Mouse (Mus musculus): Measurements from ENCODE around the gene Tiam1.
A peak's percentile ranks its signal among the peaks of the same experiment; 100 is the strongest.

Gene Tiam1

DNA sequence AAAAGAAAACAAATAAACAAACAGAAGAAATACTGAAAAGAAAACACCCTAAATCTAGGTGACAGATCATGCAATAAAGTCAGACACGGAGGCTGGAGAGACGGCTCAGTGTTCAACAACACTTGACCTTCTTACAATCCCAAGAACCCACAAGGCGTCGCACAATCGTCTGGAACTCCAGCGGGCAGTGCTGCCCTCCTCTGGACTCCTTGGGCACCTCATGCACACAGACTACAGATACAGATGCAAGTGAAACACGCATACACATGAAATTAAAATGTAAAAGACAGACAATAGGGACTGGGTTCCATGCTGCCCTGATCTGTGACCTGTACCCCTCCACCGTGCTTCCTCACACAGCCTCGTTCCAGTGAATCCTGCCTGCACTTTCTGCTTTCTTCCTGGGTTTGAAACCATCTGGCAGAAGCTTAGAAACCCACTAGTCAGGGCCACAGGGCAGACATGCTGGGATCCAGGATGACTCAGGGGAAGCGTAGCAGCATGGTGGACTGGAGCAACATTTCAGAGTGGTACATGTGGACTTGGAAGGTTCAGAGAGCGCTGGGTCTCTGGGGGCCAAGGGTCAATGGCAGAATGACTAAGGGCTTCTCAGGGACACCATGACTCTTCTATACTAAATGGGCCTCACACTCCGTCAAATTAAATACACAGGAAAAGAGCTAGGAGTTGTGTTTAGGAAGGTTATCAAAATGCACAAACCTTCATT lies 240.8 kb downstream of the Tiam1 start:
- peak; percentile 20 for DNase-seq

DNA sequence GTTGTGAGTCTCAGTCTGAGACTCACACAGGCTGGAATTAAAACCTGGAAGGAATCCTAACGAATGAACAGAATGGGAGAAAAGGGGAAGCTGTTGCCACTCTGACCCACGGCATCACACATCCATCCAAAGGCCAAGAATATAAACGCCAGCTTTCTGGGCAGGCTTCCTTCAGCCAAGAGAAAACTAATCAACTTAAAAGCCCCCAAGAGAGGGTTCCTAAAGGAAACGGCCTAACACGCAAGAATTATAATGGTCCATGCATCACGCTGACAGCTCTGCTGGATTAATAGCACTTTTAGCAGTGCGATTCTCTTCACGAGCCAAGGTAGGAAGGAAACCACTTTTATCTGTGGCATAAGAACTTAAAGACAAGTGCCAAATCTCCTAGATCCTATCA lies 242.9 kb downstream of the Tiam1 start:
- DNase-seq, result no peak

- DNase-seq, result peak; percentile 83
Measured at GRCm38 (mm10) chr16:89899192-89899591, 244.4 kb downstream of the Tiam1 start.

DNA sequence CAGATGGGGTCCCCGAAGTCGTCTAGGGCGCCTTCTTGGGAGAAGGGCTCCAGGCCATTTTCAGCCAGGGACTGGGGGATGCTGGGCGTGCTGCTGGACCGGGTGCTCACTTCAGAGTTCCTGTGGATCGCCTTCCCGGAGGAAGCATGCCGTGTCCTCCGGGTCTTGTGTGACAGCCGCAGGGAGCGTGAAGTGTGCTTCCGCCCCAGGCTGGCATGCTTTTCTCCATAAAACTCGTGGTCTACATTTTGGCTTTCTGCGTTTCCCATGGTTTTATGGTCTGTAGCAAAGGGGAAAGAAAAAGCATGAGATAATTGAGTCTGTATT lies 245.3 kb downstream of the Tiam1 start:
- no peak for DNase-seq

DNA sequence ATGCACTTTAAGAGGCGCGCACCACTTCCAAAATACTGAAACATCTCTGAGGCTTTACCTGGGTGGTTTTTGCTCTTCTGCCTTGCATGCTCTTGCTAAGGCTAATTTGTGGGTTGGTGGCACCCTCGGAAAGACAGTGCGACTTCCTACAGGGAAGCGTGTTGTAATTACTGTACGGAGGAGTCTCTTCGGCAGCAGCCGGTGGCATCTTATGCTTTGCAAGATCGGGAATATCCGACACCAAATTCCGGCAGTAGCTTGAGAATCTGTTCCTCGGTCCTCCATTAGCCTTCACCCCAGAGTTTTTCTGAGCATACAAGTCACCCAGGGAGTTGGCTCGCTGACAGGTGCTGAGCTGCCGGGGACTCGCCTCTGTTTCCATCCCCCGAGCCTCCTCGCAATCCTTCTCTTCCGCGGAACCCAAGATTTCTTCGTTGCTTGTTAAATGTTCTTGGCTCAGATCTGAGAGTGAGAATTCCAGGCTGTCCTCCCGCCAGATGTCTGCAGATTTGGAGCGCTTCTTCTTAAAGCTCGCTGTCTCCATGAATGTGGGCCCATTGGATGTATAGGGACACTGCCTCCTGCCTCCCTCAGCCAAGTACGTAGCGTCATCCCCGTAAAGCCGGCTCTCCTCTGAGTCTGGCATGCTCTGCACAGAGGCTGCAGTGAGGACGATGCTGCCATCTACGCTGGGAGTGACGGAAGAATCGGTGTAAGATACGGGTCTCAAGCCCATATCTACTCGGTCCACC lies 245.8 kb downstream of the Tiam1 start:
- DNase-seq, result peak; percentile 78

DNA sequence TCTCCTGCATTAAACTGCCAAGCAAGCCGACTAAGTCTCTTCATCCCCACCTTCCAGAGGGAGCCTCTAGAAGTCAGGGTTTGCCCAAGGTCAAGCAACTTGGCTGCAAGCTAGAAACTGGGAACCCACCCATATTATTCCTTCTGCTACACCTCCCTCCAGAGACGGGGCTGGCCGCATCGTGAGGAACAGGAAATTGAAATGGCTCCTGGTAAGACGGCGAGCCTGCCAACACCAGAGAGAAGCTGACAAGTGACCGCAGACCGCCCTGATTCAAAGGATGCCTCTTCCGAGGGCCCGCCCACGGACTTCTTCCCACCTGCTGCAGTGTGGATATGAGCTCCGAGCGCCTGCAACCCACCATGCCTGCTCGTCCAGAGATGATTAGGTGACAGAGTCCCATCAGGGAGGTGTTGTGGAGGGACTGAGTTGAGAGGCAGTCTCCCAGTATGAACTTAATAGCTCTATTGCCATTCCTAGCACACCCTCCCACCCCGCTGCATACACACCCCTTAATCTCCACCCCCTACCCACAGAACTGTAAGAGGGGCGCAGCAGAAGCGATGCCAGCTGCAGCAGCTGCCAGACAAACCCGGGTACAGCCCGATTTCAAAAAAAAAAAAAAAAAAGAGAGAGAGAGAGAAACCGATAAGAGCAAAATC lies 246.6 kb downstream of the Tiam1 start:
- DNase-seq, result peak; percentile 91

DNA sequence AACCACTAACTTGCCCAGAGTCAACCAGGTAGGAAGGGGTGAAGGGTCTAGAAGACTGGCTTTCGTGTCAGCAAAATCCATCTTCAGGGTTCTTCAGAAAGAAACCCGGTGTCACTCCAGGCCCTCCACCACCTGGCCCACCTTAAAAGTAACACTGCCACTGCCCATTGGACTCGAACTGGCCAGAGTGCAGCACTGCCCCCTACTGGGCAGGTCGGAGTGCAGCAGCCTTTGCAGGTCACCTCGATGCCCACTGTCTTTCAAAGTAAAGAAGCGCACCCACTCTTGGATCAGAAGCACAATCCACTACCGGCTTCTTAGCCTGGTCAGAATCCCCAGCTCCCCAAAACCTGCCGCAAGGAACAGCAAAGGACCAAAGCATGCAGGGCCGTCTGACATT lies 247.2 kb downstream of the Tiam1 start:
- DNase-seq, result peak; percentile 78

- no peak for DNase-seq
Measured at GRCm38 (mm10) chr16:89895283-89895682, 248.3 kb downstream of the Tiam1 start.

DNA sequence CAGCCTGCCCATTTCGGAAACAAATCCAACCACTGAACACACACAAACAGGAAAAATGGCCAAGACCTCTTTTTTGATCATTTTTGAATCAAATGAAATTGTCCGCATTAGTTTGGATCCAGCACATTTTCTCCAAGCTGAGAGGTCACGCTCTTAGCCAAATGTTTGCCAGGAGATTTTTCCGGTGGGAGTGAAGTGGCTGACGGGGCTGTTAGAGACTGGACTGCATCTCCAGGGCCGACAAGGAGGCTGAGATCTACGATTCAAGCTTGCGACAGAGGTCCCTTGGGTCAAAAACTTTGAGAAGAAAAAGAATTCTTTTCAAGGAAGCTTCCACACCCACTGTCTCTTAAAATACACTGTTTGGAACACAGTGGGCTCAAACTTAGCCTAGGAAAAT lies 248.8 kb downstream of the Tiam1 start:
- no peak for DNase-seq

DNA sequence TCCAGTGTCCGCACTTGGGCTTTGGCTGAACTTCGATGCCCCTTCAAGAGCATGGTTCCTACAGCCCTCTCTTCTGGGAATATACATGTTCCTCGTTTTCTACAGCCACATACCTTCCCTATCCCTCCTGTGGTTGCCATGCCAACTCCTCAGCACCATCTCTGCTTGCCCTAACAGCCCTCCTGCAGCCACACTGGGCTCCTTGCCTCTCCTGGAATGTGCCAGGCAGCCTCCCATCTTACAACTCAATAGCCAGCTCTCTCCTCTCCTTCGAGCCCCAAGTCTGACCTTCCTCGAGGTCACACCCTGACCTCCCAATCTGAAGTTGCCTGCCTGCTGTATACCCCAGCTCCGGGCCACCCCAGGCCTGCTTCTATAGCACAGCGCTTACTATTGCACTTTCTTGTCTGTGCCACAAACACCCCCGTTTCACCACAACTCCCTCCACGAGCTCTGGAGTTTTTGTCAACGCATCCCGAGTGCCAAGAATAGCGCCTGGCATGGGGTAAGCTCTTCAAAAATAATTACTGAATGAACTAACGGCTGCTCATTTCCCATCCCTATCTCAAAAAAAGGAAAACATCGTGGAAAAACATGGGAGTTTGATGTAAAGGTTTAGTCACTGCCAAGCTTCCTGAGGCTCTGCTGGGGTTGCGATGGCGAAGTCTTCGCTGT lies 252.9 kb downstream of the Tiam1 start:
- DNase-seq, result peak; percentile 67

DNA sequence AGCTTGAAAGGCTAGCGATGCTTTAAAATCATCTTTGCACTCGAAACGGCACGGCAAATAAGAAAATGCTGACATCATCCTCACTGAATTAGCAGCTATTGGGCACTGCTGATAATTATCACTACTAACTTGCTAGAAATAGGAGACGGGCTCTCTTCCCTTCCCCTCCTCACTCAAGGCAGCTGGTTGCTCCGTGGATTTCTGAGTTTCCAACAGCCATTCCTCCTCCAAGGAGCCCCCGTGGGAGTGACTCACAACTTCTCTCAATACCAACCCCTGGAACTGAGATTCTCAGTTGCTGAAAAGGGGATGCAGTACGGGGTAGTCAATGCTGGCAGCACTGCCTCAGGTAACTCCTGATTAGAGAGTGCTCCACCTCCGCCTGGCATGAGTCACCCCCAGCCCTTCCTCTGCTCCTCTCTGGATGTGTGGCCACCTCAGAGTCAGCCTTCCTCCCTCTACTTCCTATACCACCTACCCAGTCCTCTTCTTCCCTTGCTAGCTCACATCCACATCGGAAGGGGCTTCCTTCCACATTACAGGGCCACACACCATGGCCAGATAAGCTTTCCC lies 253.6 kb downstream of the Tiam1 start:
- no peak for DNase-seq

- DNase-seq, result no peak
Measured at GRCm38 (mm10) chr16:89886561-89886960, 257.0 kb downstream of the Tiam1 start.

- DNase-seq, result no peak
Measured at GRCm38 (mm10) chr16:89885661-89886060, 257.9 kb downstream of the Tiam1 start.

DNA sequence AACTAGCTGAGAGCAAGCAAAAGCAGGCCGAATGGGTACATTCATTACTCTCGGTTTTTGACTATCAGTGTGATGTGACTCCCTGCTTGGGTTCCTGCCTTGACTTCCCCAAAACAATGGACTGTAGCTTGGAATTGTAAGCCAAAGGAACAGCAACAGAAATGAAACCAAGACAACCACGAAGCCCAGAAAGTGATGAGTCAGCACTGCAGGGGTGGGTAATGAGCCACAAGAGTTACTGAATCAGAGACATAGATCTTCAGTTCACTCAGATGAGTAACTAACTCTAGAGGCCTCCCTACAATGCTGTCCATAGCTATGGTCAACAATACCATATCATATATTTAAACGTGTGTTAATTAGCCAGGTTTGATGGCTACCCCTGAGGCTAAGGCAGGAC lies 259.7 kb downstream of the Tiam1 start:
- DNase-seq, result no peak

- DNase-seq, result no peak
Measured at GRCm38 (mm10) chr16:89882477-89883234, 260.9 kb downstream of the Tiam1 start.

GRCm38 (mm10) chr16:89877206-89877605 lies 266.4 kb downstream of the Tiam1 start:
- DNase-seq, result no peak

GRCm38 (mm10) chr16:89876079-89876478 lies 267.5 kb downstream of the Tiam1 start:
- DNase-seq, result no peak

DNA sequence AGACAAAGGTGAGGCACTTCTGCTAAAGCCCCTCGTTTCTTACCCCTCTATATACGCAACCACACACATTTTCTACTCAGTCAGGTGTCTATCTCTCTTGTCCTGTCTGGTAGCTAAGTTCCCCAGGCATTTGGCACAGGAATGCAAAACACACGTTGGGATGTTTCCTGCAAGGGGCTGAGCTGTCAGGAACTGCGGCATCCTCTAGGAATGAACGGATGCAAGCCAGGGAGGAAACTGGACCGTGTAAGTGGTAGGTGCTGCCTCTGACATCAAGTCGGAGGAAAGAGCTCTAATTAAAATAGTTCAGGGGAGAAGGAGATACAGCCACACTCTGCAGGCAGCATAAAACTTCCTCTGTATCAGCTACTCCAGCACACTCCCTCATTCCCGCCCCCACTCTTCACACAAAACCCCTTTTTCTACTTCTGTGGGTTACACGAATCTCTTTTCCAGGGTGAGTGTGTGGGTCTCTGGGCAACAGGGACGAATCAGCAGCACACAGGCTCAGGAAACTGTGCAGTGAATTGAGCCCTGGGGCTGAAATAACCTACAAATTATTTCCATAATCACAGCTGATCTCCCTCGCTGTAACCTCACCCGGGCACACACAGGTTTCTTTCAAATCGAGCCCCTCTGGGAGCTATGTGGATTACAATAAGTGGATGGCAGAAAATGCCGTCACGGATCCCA lies 269.4 kb downstream of the Tiam1 start:
- peak; percentile 52 for DNase-seq

GRCm38 (mm10) chr16:89872011-89872942 lies 271.3 kb downstream of the Tiam1 start:
- no peak for DNase-seq

- DNase-seq, result no peak
Measured at GRCm38 (mm10) chr16:89871382-89871781, 272.2 kb downstream of the Tiam1 start.

GRCm38 (mm10) chr16:89870059-89870458 lies 273.5 kb downstream of the Tiam1 start:
- DNase-seq, result no peak

Data from cerebellum, adult 9-11 months (tissue).